Mouse (Mus musculus): ENCODE data around the gene Pigc. TPM values are rescaled to one million over a fixed set of nuclear protein-coding genes. Genes with fewer than 3 reads are reported as not detected.

The Pigc gene
- polyA plus RNA-seq, 1 experiment, result 12.9 TPM

- no peaks in the 10 kb centered on the region for H3K4me1 ChIP-seq (ENCODE audit: control insufficient read depth, insufficient read depth, low read length)
- no peak for TF ChIP-seq CTCF (IDR thresholded peaks at IDR 0.05; ENCODE audit: control insufficient read depth, insufficient read depth, low read length)
- no peak for TF ChIP-seq POLR2A (IDR thresholded peaks at IDR 0.05; ENCODE audit: borderline replicate concordance, control insufficient read depth, low read depth, low read length)
- 87% methylated on average over 7 of the region's 7 CpGs for WGBS
- no peak overlapping the region for H3K27ac ChIP-seq (ENCODE audit: control insufficient read depth, insufficient read depth, low read depth, low read length, poor library complexity)
- no peak overlapping the region for H3K4me3 ChIP-seq (replicated peaks; ENCODE audit: control insufficient read depth, low read depth, low read length)
Measured at GRCm38 (mm10) chr1:162020303-162020731, 51.3 kb downstream of the Pigc start.

- no peaks in the 10 kb centered on the region for H3K4me1 ChIP-seq (ENCODE audit: control insufficient read depth, insufficient read depth, low read length)
- TF ChIP-seq CTCF (IDR thresholded peaks at IDR 0.05; ENCODE audit: control insufficient read depth, insufficient read depth, low read length), result no peak
- TF ChIP-seq POLR2A (IDR thresholded peaks at IDR 0.05; ENCODE audit: borderline replicate concordance, control insufficient read depth, low read depth, low read length), result no peak
- 80% methylated on average over 4 of the region's 4 CpGs for WGBS
- H3K4me3 ChIP-seq (replicated peaks; ENCODE audit: control insufficient read depth, low read depth, low read length), result no peak overlapping the region
- H3K27ac ChIP-seq (ENCODE audit: control insufficient read depth, insufficient read depth, low read depth, low read length, poor library complexity), result no peak overlapping the region
Measured at GRCm38 (mm10) chr1:162020766-162021165, 51.8 kb downstream of the Pigc start.

Other genes with a start within 250 kb of the Pigc start
- gene Fasl, start 180.7 kb upstream of the Pigc start, polyA plus RNA-seq (2011; ENCODE audit: insufficient read depth, insufficient read length, low replicate concordance, missing spikeins), result 1.5 TPM in 1 of 2 replicates, not detected in the other
- 20.6 and 30.2 TPM in 2 replicates for gene Suco, start 92.5 kb upstream of the Pigc start, polyA plus RNA-seq (2011; ENCODE audit: insufficient read depth, insufficient read length, low replicate concordance, missing spikeins)
- not detected in 2 replicates for gene 4930558K02Rik, start 10.4 kb downstream of the Pigc start, polyA plus RNA-seq (2011; ENCODE audit: insufficient read depth, insufficient read length, low replicate concordance, missing spikeins)

Measured in bone marrow, adult 2 months (tissue).